In genomic region chr12:15704412-15704811, GRCm38 (mm10) we compare ENCODE assay signal across 8 mouse cellular contexts.
DNase-seq lines count a peak whose midpoint lies in the region; ATAC-seq lines count a peak whose summit lies in the region.

No protein-coding gene starts in this region.

- intact Hi-C loops in left cerebral cortex, postnatal 14 days (cut with DNase I) = no loop called here

- ATAC-seq in activated CD4-positive, CD25-positive, alpha-beta regulatory T cell, adult 4 months = no peak

- DNase-seq in left cerebral cortex, adult 11 months (ENCODE audit: low spot score) = peak; percentile 6
- no peak for DNase-seq in left cerebral cortex, postnatal 14 days (ENCODE audit: low spot score in 2 of 2)
- peak; percentile 76 to 80 for DNase-seq in adrenal gland, postnatal 36 days
- DNase-seq in heart, adult 8-10 months (ENCODE audit: low spot score) = peak; percentile 92
- peak; percentile 88 for DNase-seq in kidney, postnatal 14 days
- DNase-seq in lung, postnatal 4 days = peak; percentile 79 to 92
- DNase-seq in yolk sac, embryonic 10.5 days (ENCODE audit: low spot score) = peak; percentile 36

Comparison
In these comparisons a context has a peak if more than half of its experiments do, and no peak if none do; other contexts are left out.
1. DNase-seq: peak in left cerebral cortex, adult 11 months (single experiment), adrenal gland, postnatal 36 days (2 of 2), heart, adult 8-10 months (single experiment), kidney, postnatal 14 days (single experiment), lung, postnatal 4 days (2 of 2) and yolk sac, embryonic 10.5 days (single experiment); none in left cerebral cortex, postnatal 14 days (0 of 2).